Mouse (Mus musculus) midbrain, embryonic 13.5 days (tissue): ENCODE data around the gene Cst11. TPM values are rescaled to one million over a fixed set of nuclear protein-coding genes. Genes with fewer than 3 reads are reported as not detected.
A peak's percentile ranks its signal among the peaks of the same experiment; 100 is the strongest.
"Not testable (repeated sequence)": the region's sequence is repeated elsewhere in the genome, so short reads cannot be mapped to it uniquely, and the experiment has no call there.

Source experiments
- ATAC-seq: fragments of 200-750 bp; cut with Nextera tagmentation; 2 replicates; pipeline ENCODE4 v1.8.0; 2017; ENCODE audit warnings: mild to moderate bottlenecking, moderate TSS enrichment, moderate library complexity
- H3K27ac ChIP-seq: fragments of 300-500 bp; sonication (generic); 2 replicates; pipeline ENCODE4 v1.5.1; 2015; ENCODE audit warnings: inconsistent platforms, mild to moderate bottlenecking, moderate library complexity
- H3K27me3 ChIP-seq: fragments of 300-500 bp; sonication (generic); 2 replicates; pipeline ENCODE4 v1.6.1; 2015; ENCODE audit warnings: mild to moderate bottlenecking, inconsistent platforms
- H3K36me3 ChIP-seq: fragments of 300-500 bp; sonication (generic); 2 replicates; pipeline ENCODE4 v1.6.1; 2015; ENCODE audit warnings: mild to moderate bottlenecking, inconsistent platforms
- H3K4me1 ChIP-seq: fragments of 300-500 bp; sonication (generic); replicated peaks from 2 replicates; pipeline ENCODE4 v1.6.1; 2015; ENCODE audit warnings: inconsistent platforms
- H3K4me2 ChIP-seq: fragments of 300-500 bp; sonication (generic); replicated peaks from 2 replicates; pipeline ENCODE4 v1.6.1; 2015; ENCODE audit warnings: moderate library complexity, mild to moderate bottlenecking, inconsistent platforms
- H3K4me3 ChIP-seq: fragments of 300-500 bp; sonication (generic); replicated peaks from 2 replicates; pipeline ENCODE4 v1.5.1; 2015; ENCODE audit warnings: mild to moderate bottlenecking, inconsistent platforms
- H3K9ac ChIP-seq: fragments of 300-500 bp; sonication (generic); replicated peaks from 2 replicates; pipeline ENCODE4 v1.6.1; 2015; ENCODE audit warnings: mild to moderate bottlenecking, inconsistent platforms
- H3K9me3 ChIP-seq: fragments of 300-500 bp; sonication (generic); 2 replicates; pipeline ENCODE4 v1.6.1; 2016; ENCODE audit warnings: mild to moderate bottlenecking, inconsistent platforms
- WGBS: fragments of 180-500 bp; shearing (Covaris S2); methylation state at CpG from one replicate; pipeline ENCODE4 v1.1.7; 2015; 5-methylcytosine and 5-hydroxymethylcytosine counted together
- polyA plus RNA-seq: library from polyadenylated mRNA; unstranded; fragments of >200 nt; fragmentation: Nextera tagmentation; extraction: Ambion mirVana; gene quantifications from 2 replicates; pipeline ENCODE4 v1.2.1, GENCODE M21; 2015

Cst11 gene
- not detected in 2 replicates for polyA plus RNA-seq

DNA sequence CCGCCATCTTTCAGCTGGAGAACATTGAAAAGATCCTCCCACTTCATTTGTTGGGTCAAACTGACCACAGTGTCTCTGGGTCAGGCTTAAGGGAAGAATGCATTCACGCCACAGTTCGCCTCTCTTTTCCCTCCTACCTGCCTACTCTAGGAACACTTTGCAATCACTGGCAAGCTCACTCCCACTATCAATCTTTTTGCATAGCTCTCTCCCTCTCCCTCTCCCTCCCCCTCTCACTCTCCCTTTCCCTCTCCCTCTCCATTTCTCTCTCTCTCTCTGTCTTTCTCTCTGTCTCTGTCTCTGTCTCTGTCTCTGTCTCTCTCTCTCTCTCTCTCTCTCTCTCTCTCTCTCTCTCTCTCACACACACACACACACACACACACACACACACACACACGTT is at the start of gene Cst11:
Cst11 (minus strand) TSS at position 101 of the 400 bp plus-strand sequence.
- 81% methylated on average over 4 of the region's 4 CpGs for WGBS
- not testable (repeated sequence) for H3K4me2 ChIP-seq, H3K9ac ChIP-seq, ATAC-seq, H3K36me3 ChIP-seq, H3K27me3 ChIP-seq, H3K4me3 ChIP-seq, H3K27ac ChIP-seq, H3K9me3 ChIP-seq, H3K4me1 ChIP-seq

DNA sequence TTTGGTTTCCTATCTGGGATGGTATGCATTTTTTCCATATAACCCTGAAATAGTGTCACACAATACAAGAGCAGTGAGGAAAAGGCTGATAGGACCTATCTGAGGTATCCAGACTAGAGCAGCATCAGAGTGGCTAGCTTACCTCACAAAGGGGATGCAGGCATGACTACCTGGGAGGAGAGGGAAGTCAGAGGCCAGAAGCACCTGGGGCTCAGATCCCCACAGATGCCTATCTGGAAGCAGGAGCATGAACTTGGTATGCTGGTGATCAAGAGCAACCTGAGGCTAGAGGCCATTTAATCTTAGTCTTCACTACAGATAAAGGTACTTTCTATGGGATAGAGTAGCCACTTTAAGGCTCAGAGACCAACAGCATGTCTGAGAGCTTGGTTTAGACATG is 48.6 kb upstream of the Cst11 start, which contains the start of gene Cst13:
Cst13 (plus strand) TSS at position 173 of the 400 bp plus-strand sequence.
- Histone ChIP-seq H3K4me2 (no peak within 1 kb of the TSS), H3K4me1 (no peaks in the 10 kb centered on the region), H3K9me3 (no peaks in the 10 kb centered on the region), H3K9ac (no peak within 1 kb of the TSS), H3K36me3 (no peaks in the 10 kb centered on the region), H3K4me3 (no peak within 1 kb of the TSS), H3K27ac (no peak within 1 kb of the TSS), H3K27me3 (no peaks in the 10 kb centered on the region)
- no peak for ATAC-seq

DNA sequence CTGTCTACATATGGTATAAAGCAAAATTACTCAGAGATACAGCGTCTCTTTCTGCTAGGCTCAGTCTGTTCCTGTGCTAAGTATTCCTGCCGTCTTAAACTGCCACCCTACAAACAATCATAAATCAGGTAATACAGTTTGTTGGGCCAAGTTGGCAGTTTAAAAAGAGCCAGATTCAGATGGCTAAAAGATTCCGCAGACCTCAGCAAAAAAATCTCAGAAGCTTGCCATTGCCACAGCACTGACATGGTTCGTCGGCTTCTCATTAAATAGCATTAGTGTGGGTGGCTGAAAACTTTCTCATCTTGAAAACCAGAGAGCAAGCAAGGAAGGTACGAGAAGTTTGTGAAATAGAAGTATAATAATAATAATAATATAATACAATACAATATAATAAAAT is 35.4 kb upstream of the Cst11 start:
- Histone ChIP-seq H3K4me3 (no peak overlapping the region), H3K36me3 (no peaks in the 10 kb centered on the region), H3K27ac (no peak overlapping the region), H3K4me1 (no peaks in the 10 kb centered on the region), H3K27me3 (no peaks in the 10 kb centered on the region), H3K9ac (no peak overlapping the region), H3K9me3 (no peaks in the 10 kb centered on the region), H3K4me2 (no peak overlapping the region)
- 80% methylated on average over 6 of the region's 6 CpGs for WGBS
- no peak for ATAC-seq

DNA sequence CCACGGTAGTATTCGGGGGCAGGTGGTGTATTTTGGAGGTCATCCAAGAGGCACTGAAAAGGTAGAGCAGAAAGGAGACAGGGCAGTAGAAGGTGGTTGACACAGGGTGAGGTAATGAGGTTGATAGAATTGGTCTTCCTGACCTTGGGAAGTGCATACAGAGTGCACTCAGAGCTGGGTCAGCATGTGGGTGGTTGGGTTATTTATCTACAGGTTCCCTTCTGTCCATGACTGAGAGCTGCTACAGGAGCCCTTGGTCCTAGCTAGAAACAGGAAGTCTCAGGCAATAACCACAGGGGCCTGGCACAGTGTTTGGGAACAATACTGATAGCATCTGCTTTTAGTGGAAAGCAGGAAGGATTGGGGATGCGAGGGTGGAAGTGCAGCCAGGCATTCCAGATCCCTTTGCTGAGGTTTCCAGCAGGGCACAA is 30.2 kb upstream of the Cst11 start:
- no peak for ATAC-seq
- 72% methylated on average over 3 of the region's 3 CpGs for WGBS
- Histone ChIP-seq H3K27ac (no peak overlapping the region), H3K4me3 (no peak overlapping the region), H3K4me1 (no peaks in the 10 kb centered on the region), H3K9me3 (no peaks in the 10 kb centered on the region), H3K36me3 (no peaks in the 10 kb centered on the region), H3K9ac (no peak overlapping the region), H3K27me3 (no peaks in the 10 kb centered on the region), H3K4me2 (no peak overlapping the region)

GRCm38 (mm10) chr2:148798485-148798884 is 27.2 kb upstream of the Cst11 start, which contains the start of gene Cst8:
TSS of gene Cst8 (plus strand) at chr2:148798785.
- no peak within 1 kb of the TSS for H3K9ac ChIP-seq
- no peaks in the 10 kb centered on the region for H3K27me3 ChIP-seq
- no peaks in the 10 kb centered on the region for H3K36me3 ChIP-seq
- H3K4me1 ChIP-seq = no peaks in the 10 kb centered on the region
- H3K4me2 ChIP-seq = no peak within 1 kb of the TSS
- 100% methylated on average over 1 of the region's 1 CpGs for WGBS
- no peak for ATAC-seq
- H3K4me3 ChIP-seq = no peak within 1 kb of the TSS
- no peaks in the 10 kb centered on the region for H3K9me3 ChIP-seq
- H3K27ac ChIP-seq = no peak within 1 kb of the TSS

GRCm38 (mm10) chr2:148789142-148789541 is 17.8 kb upstream of the Cst11 start, which contains the start of gene Cst12:
TSS of gene Cst12 (plus strand) at chr2:148789361.
- WGBS = 94% methylated on average over 6 of the region's 6 CpGs
- Histone ChIP-seq H3K4me1 (no peaks in the 10 kb centered on the region), H3K9ac (no peak within 1 kb of the TSS), H3K27ac (no peak within 1 kb of the TSS), H3K27me3 (no peaks in the 10 kb centered on the region), H3K4me3 (no peak within 1 kb of the TSS), H3K4me2 (no peak within 1 kb of the TSS), H3K9me3 (no peaks in the 10 kb centered on the region), H3K36me3 (no peaks in the 10 kb centered on the region)
- ATAC-seq = no peak

DNA sequence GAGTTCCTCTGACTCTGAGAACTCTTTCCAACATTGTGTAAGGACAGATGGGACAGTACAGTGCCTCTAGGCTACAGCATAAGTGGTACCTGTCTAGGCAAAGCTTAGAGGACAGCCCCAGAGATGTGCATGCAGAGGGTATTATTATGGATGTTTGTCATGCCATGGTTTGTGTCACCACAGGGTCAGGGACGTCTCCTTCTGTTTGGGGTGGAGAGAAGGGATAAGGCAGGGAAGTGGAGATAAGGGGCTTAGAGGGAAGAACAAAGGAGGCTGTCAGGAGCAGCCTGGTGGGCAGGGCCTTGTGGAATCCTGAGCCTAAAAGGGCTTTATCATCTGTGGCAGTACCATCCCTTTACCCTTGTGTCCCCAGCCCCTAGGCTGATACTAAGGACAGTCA is 10.4 kb upstream of the Cst11 start, which contains the start of gene 8030411F24Rik:
8030411F24Rik (plus strand) TSS at position 301 of the 400 bp plus-strand sequence.
- 8% methylated on average over 1 of the region's 1 CpGs for WGBS
- H3K27me3 ChIP-seq = no peaks in the 10 kb centered on the region
- no peak within 1 kb of the TSS for H3K4me2 ChIP-seq
- H3K36me3 ChIP-seq = no peaks in the 10 kb centered on the region
- no peaks in the 10 kb centered on the region for H3K4me1 ChIP-seq
- no peaks in the 10 kb centered on the region for H3K9me3 ChIP-seq
- no peak within 1 kb of the TSS for H3K27ac ChIP-seq
- ATAC-seq = no peak
- H3K4me3 ChIP-seq = no peak within 1 kb of the TSS
- no peak within 1 kb of the TSS for H3K9ac ChIP-seq

GRCm38 (mm10) chr2:148763648-148764388 is 7.5 kb downstream of the Cst11 start:
- Histone ChIP-seq H3K9ac (no peak overlapping the region), H3K4me3 (no peak overlapping the region), H3K4me2 (no peak overlapping the region), H3K4me1 (no peaks in the 10 kb centered on the region), H3K36me3 (no peaks in the 10 kb centered on the region), H3K27me3 (no peaks in the 10 kb centered on the region), H3K9me3 (no peaks in the 10 kb centered on the region), H3K27ac (no peak overlapping the region)
- 85% methylated on average over 1 of the region's 1 CpGs for WGBS
- ATAC-seq = no peak

DNA sequence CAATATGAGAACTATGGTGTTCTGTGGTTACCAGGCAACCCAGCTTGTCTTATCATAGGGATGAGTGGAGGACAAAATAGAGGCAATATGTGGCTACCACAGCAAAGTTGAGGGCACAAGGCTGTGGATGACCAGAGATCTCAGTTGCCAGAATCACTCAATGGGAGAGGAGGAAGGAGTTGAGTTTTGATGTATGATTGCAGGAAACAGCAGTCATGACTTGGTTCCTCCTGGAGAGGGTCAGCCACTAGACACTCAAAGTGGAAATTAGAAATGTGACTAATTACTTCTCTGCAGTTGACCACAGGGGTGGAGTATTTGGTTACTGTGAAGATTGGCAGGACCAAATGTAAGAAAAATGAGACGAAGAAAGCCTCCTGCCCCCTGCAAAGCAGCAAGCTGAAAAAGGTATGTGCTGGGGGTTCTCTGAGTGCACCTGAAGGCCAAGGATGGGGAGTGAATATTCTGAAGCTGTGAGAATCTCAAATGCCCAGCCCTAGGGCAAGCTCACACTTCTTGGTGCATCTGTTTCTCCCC is 16.9 kb downstream of the Cst11 start:
- no peaks in the 10 kb centered on the region for H3K4me1 ChIP-seq
- no peaks in the 10 kb centered on the region for H3K9me3 ChIP-seq
- H3K9ac ChIP-seq = no peak overlapping the region
- H3K27me3 ChIP-seq = no peaks in the 10 kb centered on the region
- H3K4me3 ChIP-seq = no peak overlapping the region
- H3K27ac ChIP-seq = no peak overlapping the region
- ATAC-seq = no peak
- no peak overlapping the region for H3K4me2 ChIP-seq
- H3K36me3 ChIP-seq = no peaks in the 10 kb centered on the region
- 73% methylated on average over 1 of the region's 1 CpGs for WGBS

GRCm38 (mm10) chr2:148751893-148752813 is 19.1 kb downstream of the Cst11 start:
- Histone ChIP-seq H3K4me2 (peak overlapping the region; percentile 47), H3K4me1 (no peaks in the 10 kb centered on the region), H3K27me3 (no peaks in the 10 kb centered on the region), H3K9me3 (no peaks in the 10 kb centered on the region), H3K27ac (no peak overlapping the region), H3K4me3 (peak overlapping the region; percentile 27), H3K36me3 (no peaks in the 10 kb centered on the region), H3K9ac (no peak overlapping the region; the same call in 1 of the 2 replicates)
- ATAC-seq = peak; percentile 90
- WGBS = 17% methylated on average over 15 of the region's 15 CpGs

- no peaks in the 10 kb centered on the region for H3K27me3 ChIP-seq
- H3K27ac ChIP-seq = no peak within 1 kb of the TSS
- H3K36me3 ChIP-seq = no peaks in the 10 kb centered on the region
- H3K9me3 ChIP-seq = no peaks in the 10 kb centered on the region
- H3K4me1 ChIP-seq = no peaks in the 10 kb centered on the region
- H3K4me3 ChIP-seq = no peak within 1 kb of the TSS
- no peak within 1 kb of the TSS for H3K4me2 ChIP-seq
- ATAC-seq = no peak
- no peak within 1 kb of the TSS for H3K9ac ChIP-seq
- WGBS = 83% methylated on average over 1 of the region's 1 CpGs
These were observed 21.2 kb downstream of the Cst11 start, which contains the start of gene Cstl1 for GRCm38 (mm10) chr2:148750058-148750457. TSS of gene Cstl1 (plus strand) at chr2:148750358.
